Mouse (Mus musculus): ENCODE data around the gene Dsp. TPM values are rescaled to one million over a fixed set of nuclear protein-coding genes. Genes with fewer than 3 reads are reported as not detected.

The Dsp gene
- total RNA-seq, 2 experiments from 2014 or later, result 0.50 to 1.3 TPM

- DNase-seq, result no peak
Measured at GRCm38 (mm10) chr13:38193406-38193805, 42.3 kb downstream of the Dsp start.

- DNase-seq, result no peak
Measured at GRCm38 (mm10) chr13:38201413-38201812, 50.3 kb downstream of the Dsp start.

- no peak for DNase-seq
Measured at GRCm38 (mm10) chr13:38204171-38204570, 53.1 kb downstream of the Dsp start.

- DNase-seq, result peak; percentile 93 to 95
Measured at GRCm38 (mm10) chr13:38204702-38205482, 53.8 kb downstream of the Dsp start, which contains the start of gene Snrnp48. Gene Snrnp48, plus strand, starts transcription at chr13:38204938.

- DNase-seq, result no peak
Measured at GRCm38 (mm10) chr13:38211122-38211521, 60.0 kb downstream of the Dsp start.

- no peak for DNase-seq
Measured at GRCm38 (mm10) chr13:38218686-38219085, 67.6 kb downstream of the Dsp start.

- no peak for DNase-seq
Measured at GRCm38 (mm10) chr13:38220331-38220730, 69.2 kb downstream of the Dsp start.

GRCm38 (mm10) chr13:38230177-38230821 is 79.2 kb downstream of the Dsp start:
- no peak for DNase-seq

- no peak for DNase-seq
Measured at GRCm38 (mm10) chr13:38232411-38232810, 81.3 kb downstream of the Dsp start.

- no peak for DNase-seq
Measured at GRCm38 (mm10) chr13:38232856-38233625, 81.9 kb downstream of the Dsp start.

GRCm38 (mm10) chr13:38234651-38235050 is 83.6 kb downstream of the Dsp start:
- DNase-seq, result no peak

- DNase-seq, result no peak
Measured at GRCm38 (mm10) chr13:38235370-38235769, 84.3 kb downstream of the Dsp start.

- no peak for DNase-seq
Measured at GRCm38 (mm10) chr13:38248151-38248550, 97.1 kb downstream of the Dsp start.

Other genes with a start within 250 kb of the Dsp start
- 100 to 1,000 TPM; 155 to 162 TPM for gene Ssr1, start 157.1 kb upstream of the Dsp start, total RNA-seq (2021)
- gene Riok1, start 114.3 kb upstream of the Dsp start, total RNA-seq (2021), result 10 to 100 TPM; 29.6 to 31.0 TPM
- 1 to 10 TPM; 1.8 to 6.1 TPM for gene Cage1, start 114.2 kb upstream of the Dsp start, total RNA-seq (2021)
- gene Snrnp48, start 53.6 kb downstream of the Dsp start, total RNA-seq (2021), result 10 to 100 TPM; 16.0 to 26.6 TPM
- 1 to 10 TPM; 6.5 to 9.1 TPM for gene Bmp6, start 193.8 kb downstream of the Dsp start, total RNA-seq (2021)